Mouse (Mus musculus): Measurements from ENCODE around the gene Trim63.
"Not testable (repeated sequence)": the region's sequence is repeated elsewhere in the genome, so short reads cannot be mapped to it uniquely, and the experiment has no call there.

Gene Trim63
- long read RNA-seq, experiment 1: 0 reads
- long read RNA-seq, experiment 2: 0 reads

GRCm38 (mm10) chr4:134314876-134315275 lies at the start of gene Trim63:
Gene Trim63 (plus strand): TSS chr4:134315120.
- intact Hi-C loops (cut with DNase I): loop anchor here (5.0 kb wide), 1 partner anchor 42 kb away; no protein-coding TSS in a partner anchor

- intact Hi-C loops (cut with DNase I): loop anchor here (5.0 to 10.0 kb wide), 2 partner anchors 121 to 209 kb away; no protein-coding TSS in a partner anchor
Measured at GRCm38 (mm10) chr4:134265860-134266585, 48.9 kb upstream of the Trim63 start.

GRCm38 (mm10) chr4:134268102-134268655 lies 46.7 kb upstream of the Trim63 start:
- intact Hi-C loops (cut with DNase I): loop anchor here (5.0 to 10.0 kb wide), 2 partner anchors 119 to 207 kb away; no protein-coding TSS in a partner anchor

GRCm38 (mm10) chr4:134269622-134270021 lies 45.3 kb upstream of the Trim63 start:
- intact Hi-C loops (cut with DNase I): loop anchor here (5.0 to 10.0 kb wide), 2 partner anchors 118 to 205 kb away; no protein-coding TSS in a partner anchor

- intact Hi-C loops (cut with DNase I): no loop called here
Measured at GRCm38 (mm10) chr4:134271979-134272378, 42.9 kb upstream of the Trim63 start.

- intact Hi-C loops (cut with DNase I): no loop called here
Measured at GRCm38 (mm10) chr4:134272731-134273416, 42.0 kb upstream of the Trim63 start.

GRCm38 (mm10) chr4:134273417-134274345 lies 41.2 kb upstream of the Trim63 start:
- intact Hi-C loops (cut with DNase I): no loop called here

- intact Hi-C loops (cut with DNase I): loop anchor here (5.0 kb wide), 1 partner anchor 38 kb away; the partner anchor contains the start of genes Gm30191 and Zfp593
Measured at GRCm38 (mm10) chr4:134284942-134285341, 30.0 kb upstream of the Trim63 start.

GRCm38 (mm10) chr4:134286226-134287167 lies 28.4 kb upstream of the Trim63 start:
- intact Hi-C loops (cut with DNase I): loop anchor here (5.0 kb wide), 1 partner anchor 39 kb away; the partner anchor contains the start of genes Gm30191 and Zfp593

GRCm38 (mm10) chr4:134287168-134287564 lies 27.8 kb upstream of the Trim63 start:
- intact Hi-C loops (cut with DNase I): loop anchor here (5.0 kb wide), 1 partner anchor 40 kb away; the partner anchor contains the start of genes Gm30191 and Zfp593

- intact Hi-C loops (cut with DNase I): loop anchor here (5.0 kb wide), 1 partner anchor 40 kb away; the partner anchor contains the start of genes Gm30191 and Zfp593
Measured at GRCm38 (mm10) chr4:134287575-134288025, 27.3 kb upstream of the Trim63 start, which contains the start of gene Pdik1l. Gene Pdik1l (minus strand): TSS chr4:134287895.

GRCm38 (mm10) chr4:134288397-134289256 lies 26.3 kb upstream of the Trim63 start:
- intact Hi-C loops (cut with DNase I): loop anchor here (5.0 kb wide), 1 partner anchor 41 kb away; the partner anchor contains the start of genes Gm30191 and Zfp593

GRCm38 (mm10) chr4:134292067-134292466 lies 22.9 kb upstream of the Trim63 start:
- intact Hi-C loops (cut with DNase I): loop anchor here (2.0 to 5.0 kb wide), 2 partner anchors 65 to 105 kb away; partner anchors contain the start of gene Cep85

GRCm38 (mm10) chr4:134293061-134293691 lies 21.7 kb upstream of the Trim63 start:
- intact Hi-C loops (cut with DNase I): loop anchor here (2.0 to 5.0 kb wide), 2 partner anchors 64 to 106 kb away; partner anchors contain the start of gene Cep85

GRCm38 (mm10) chr4:134293692-134294163 lies 21.2 kb upstream of the Trim63 start:
- intact Hi-C loops (cut with DNase I): loop anchor here (2.0 to 5.0 kb wide), 2 partner anchors 64 to 107 kb away; partner anchors contain the start of gene Cep85

GRCm38 (mm10) chr4:134296096-134296495 lies 18.8 kb upstream of the Trim63 start:
- intact Hi-C loops (cut with DNase I): not testable (repeated sequence)

- intact Hi-C loops (cut with DNase I): no loop called here
Measured at GRCm38 (mm10) chr4:134296523-134296922, 18.4 kb upstream of the Trim63 start.
